Mouse (Mus musculus): ENCODE measurements around the gene Sugp1. TPM values are rescaled to one million over a fixed set of nuclear protein-coding genes. Genes with fewer than 3 reads are reported as not detected.

Gene Sugp1
- total RNA-seq, 2 experiments from 2014 or later = 14.6 to 17.7 TPM

DNA sequence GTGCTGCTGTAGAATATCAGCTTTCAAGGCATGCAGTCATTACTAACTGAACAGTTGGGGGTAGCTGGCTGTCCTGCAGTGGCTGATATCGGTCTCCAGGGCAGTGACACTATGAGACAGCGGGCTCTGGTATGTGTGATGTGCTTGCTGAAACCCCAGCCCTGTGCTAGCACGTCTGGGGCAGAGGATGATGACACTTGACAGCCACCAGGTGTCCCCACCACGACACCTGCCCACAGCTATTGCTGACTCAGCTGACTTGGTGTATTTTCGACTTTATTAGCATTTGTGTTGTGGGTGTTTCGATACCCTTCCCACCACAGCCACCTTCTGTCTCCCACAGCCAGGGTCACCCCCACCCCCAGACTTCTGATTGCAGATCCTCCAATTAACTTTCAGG lies 61.9 kb downstream of the Sugp1 start:
- intact Hi-C loops (cut with DNase I) = loop anchor here (1.0 to 5.0 kb wide), 2 partner anchors 62 to 118 kb away; no protein-coding TSS in a partner anchor
- DNase-seq = no peak

DNA sequence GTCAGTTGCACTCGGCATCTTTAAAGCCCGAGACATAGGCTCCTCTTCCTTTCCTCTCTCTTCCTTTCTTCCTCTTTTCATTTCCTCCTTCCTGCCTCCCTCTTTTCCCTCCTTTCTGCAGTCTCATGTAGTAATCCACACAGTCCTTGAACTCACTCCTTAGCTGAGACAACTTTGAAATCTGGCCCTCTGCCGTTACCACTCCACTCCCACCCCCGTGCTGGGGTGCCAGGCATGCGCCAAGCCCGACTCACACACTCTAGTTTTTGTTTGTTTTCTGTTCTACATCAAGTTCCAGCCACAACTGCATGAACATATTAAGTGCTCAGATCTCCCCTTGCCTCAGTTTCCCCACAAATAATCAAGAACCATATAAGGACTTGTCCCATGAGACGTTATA lies 62.3 kb downstream of the Sugp1 start:
- no peak for DNase-seq
- intact Hi-C loops (cut with DNase I) = loop anchor here (1.0 to 5.0 kb wide), 2 partner anchors 61 to 117 kb away; no protein-coding TSS in a partner anchor

DNA sequence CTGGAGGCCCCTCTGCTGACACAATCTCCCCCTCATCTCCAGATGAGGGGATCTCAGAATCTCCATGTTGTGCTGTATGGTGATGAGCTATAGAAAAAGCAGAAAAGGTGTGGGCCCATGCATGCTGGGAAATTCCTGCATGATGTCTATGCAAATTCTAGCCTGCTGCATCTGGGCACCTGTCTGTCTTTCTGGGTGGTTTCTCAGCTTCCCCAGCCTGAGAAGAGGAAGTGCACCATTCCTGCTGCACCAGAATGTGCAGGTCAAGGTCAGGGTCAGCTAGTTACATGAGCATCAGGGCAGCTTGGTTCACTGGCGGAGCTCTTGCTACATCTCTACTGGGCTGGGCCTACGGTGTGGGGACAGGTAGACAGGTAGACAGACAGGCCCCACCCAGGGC lies 67.8 kb downstream of the Sugp1 start:
- intact Hi-C loops (cut with DNase I) = no loop called here
- no peak for DNase-seq

DNA sequence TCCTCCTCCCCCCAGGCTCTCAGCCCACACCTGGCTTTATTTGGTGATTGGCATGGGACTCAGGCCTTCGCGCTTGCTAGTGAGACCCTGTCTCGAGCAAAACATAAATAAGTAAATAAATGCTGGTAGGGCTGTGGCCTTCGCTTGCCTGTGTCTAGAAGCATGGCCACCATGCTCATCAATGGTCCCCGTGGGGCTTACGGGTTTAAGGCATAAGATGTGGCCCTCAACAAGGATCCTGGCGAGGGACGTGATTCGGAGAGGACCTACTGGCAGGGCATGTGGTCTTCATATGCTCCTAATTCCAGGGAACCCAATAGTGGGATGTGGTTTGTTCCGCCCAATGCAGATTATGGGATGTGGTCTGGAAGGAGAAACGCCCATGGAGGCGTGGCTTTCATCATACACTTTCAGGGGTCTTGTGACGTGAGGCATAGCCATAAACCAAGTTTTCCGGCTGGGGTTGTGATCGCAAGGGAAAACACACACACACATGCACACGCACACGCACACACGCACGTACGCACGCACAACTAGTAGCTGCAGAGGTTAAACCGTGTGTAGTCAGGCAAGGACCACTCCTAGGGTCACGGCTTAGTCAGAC lies 68.7 kb downstream of the Sugp1 start:
- no peak for DNase-seq
- intact Hi-C loops (cut with DNase I) = no loop called here

DNA sequence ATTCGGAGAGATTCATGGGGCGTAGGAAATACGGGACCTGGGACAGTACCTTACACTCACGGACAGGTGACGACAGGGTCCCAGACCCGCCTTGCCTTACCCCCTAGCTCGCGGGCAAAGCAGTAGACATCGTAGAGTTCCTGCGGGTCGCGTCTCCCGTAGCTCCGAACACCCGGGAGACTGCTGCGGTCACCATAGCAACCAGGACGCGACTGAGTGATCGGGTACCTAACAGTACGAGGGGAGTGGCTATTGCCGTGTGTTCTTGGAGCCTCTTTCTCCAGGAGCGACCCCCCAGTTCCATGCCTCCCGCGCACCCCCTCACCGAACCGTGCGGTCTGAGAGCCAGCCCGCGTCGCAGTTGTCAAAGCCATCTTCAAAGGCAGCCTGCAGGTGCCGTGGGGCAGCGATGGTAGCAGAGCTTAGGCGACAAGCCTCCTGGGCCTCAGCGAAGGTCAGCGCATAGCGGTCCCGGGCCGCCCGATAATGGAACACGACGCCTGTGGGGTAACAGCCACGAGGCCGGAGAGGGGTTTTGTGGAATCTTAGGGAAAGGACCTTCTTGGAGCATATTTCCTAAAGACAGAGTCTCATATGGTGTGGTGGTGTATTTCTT lies 69.9 kb downstream of the Sugp1 start:
- no peak for DNase-seq
- intact Hi-C loops (cut with DNase I) = no loop called here

DNA sequence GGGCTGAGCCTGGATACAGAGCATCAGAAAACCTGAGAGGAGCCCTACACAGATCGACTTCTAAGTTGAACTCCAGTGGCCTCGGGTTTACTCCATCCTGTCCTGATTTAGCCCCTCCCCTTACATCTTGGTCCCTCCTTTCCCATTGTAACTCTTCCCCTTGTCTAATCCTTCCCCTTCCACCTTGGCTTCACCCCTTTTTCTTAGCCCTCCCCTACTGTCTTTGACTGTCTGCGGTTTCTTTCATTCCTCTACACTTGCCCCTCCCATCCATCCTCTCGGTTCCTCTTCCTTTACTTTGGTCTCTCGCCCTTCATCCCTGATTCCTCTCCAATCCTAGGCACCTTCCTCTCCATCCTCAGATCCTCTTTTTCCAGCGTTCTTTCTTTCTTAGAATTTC lies 71.9 kb downstream of the Sugp1 start:
- intact Hi-C loops (cut with DNase I) = no loop called here
- no peak for DNase-seq

DNA sequence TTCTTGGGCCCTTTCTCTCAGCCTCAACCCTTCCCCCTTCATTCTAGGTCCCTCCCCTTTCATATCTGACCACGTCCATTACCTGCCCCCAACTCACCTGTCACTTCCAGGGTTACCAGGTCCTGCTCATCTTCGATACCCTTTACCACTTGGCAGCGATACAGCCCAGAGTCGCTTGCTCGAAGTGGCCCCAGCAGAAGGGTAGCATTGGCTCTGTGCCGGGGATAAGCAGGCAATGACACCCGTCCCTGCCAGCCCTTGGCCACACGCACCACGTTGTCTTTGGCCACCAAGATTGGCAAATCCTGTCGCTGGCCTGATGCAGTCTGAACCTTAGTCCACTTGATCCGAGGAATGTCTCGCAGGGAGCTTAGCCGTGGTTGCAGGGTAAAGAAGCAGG lies 72.3 kb downstream of the Sugp1 start:
- no peak for DNase-seq
- intact Hi-C loops (cut with DNase I) = no loop called here

DNA sequence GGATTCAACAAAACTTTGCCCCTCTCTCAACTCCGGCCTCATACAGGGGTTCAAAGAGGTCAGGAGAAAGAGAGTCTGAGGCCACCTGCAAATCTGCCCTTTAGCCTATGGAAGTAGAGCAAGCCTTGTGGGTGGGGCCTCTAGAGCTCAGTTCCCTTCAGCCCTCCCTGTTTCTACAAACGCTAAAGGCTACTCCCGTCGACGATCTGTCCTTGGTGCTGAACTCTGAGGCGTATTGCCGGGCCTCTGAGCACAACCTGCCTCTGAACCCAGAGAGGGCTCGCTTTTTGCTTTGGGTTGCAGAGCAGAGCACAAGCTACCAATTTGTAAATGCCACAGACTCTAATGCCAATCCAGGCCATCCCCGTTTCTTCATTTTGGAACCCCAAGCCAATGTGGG lies 75.0 kb downstream of the Sugp1 start:
- intact Hi-C loops (cut with DNase I) = no loop called here

DNA sequence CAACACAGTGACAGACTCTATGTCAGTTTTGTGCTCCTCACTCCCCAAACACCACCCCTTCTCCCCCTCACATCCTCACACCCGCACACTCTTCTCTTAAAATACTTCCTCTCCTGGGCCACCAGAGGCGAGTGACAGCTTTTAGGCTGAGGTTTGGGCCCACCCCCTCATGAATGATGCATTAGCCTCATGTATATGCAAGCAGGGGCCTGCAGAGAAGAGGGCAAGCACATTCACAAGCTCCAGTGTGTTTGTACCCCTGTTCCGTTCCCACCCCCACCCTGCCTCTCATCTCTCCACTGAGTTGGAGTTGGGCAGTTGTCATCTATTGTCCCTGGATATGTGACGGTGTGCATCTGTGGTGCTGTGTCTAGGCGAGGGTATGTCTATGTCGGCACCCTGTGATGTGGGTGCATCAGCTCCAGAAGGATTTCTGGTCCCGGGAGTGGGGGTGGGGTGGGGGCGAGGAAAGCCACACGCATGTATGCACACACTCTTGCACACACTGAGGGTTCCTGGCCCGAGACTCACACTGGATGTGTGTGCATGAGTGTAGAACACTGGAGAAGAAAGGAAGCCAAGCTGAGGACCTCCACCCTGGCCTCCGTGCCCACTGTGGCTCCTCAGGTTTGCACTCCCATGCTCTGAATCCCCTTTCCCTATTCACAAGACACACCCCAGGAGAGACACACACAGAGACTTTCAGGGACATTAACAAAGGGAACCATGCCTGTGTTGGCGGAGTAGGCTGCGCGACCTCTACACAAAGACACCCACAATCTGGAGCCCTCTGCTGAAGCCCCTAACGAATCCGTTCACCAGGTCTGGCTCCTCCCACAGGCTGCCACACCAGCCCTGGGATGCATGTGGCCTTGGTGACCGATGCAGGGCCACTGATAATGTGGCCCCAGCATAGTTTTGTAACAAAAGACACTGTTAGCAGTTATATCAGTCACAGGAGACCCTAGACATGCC lies 76.4 kb downstream of the Sugp1 start:
- intact Hi-C loops (cut with DNase I) = no loop called here
- DNase-seq = no peak

More for the DNA sequence above, 75.0 kb downstream of the Sugp1 start:
- DNase-seq = no peak

DNA sequence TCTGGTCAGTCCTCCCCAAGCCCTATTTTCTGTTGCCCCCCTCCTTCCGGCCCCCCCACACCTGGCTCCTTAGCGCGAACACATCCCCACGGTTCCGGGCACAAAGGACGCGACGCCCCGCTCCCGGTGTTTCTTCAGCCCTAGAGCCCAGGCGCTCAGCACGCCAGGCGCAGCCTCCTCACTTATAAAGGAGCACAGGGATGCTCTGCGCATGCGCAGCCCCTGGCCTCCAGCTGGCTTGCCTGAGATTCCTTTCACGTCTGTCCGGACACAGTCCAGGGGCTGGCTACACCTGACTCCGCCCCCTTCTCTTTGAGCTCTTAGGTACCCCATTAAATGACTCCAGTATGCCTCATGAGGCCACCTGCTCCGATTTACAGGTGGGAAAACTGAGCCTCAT lies 78.1 kb downstream of the Sugp1 start, which contains the start of gene Ncan:
TSS of gene Ncan (minus strand) at position 207 of the 400 bp plus-strand sequence.
- DNase-seq = no peak
- intact Hi-C loops (cut with DNase I) = no loop called here

Small RNA genes within 50 kb of the gene (microRNA-seq; reads per million reads assigned to microRNA genes)
- 0 reads per million in 2 experiments for gene Mir7066

Other genes starting within 250 kb of the Sugp1 start
- 1 to 10 TPM; 3.0 to 3.5 TPM for gene Gmip, start 234.1 kb upstream of the Sugp1 start, total RNA-seq (2021)
- not detected for gene Lpar2, start 220.4 kb upstream of the Sugp1 start, total RNA-seq (2021)
- not detected for gene Pbx4, start 210.3 kb upstream of the Sugp1 start, total RNA-seq (2021)
- 10 to 100 TPM in 1 of 2 experiments, 1 to 10 TPM in 1; 9.3 to 11.0 TPM for gene Cilp2, start 155.1 kb upstream of the Sugp1 start, total RNA-seq (2021)
- not detected for gene Tssk6, start 140.6 kb upstream of the Sugp1 start, total RNA-seq (2021)
- 100 to 1,000 TPM; 332 to 340 TPM for gene Ndufa13, start 140.3 kb upstream of the Sugp1 start, total RNA-seq (2021)
- 1 to 10 TPM; 5.7 to 9.0 TPM for gene Yjefn3, start 140.1 kb upstream of the Sugp1 start, total RNA-seq (2021)
- 10 to 100 TPM; 25.6 to 29.1 TPM for gene Gatad2a, start 46.4 kb upstream of the Sugp1 start, total RNA-seq (2021)
- 10 to 100 TPM; 24.2 to 25.8 TPM for gene Mau2, start 79 bp upstream of the Sugp1 start, total RNA-seq (2021)
- gene Tm6sf2, start 30.1 kb downstream of the Sugp1 start, total RNA-seq (2021) = under 1 TPM in 1 of 2 experiments, not detected in 1; 0.48 TPM
- gene Hapln4, start 40.6 kb downstream of the Sugp1 start, total RNA-seq (2021) = under 1 TPM in 1 of 2 experiments, not detected in 1; 0.15 TPM
- not detected for gene Ncan, start 78.1 kb downstream of the Sugp1 start, total RNA-seq (2021)
- gene Nr2c2ap, start 88.5 kb downstream of the Sugp1 start, total RNA-seq (2021) = 1 to 10 TPM; 4.3 to 4.6 TPM
- 1 to 10 TPM; 6.2 to 9.3 TPM for gene Rfxank, start 96.3 kb downstream of the Sugp1 start, total RNA-seq (2021)
- gene Borcs8, start 96.7 kb downstream of the Sugp1 start, total RNA-seq (2021) = 10 to 100 TPM; 14.2 to 16.3 TPM
- under 1 TPM; 0.28 to 0.32 TPM for gene Mef2b, start 96.9 kb downstream of the Sugp1 start, total RNA-seq (2021)
- 10 to 100 TPM; 75.3 to 75.9 TPM for gene Tmem161a, start 129.5 kb downstream of the Sugp1 start, total RNA-seq (2021)
- 10 to 100 TPM; 28.0 to 40.6 TPM for gene Slc25a42, start 169.5 kb downstream of the Sugp1 start, total RNA-seq (2021)
- gene Sugp2, start 191.4 kb downstream of the Sugp1 start, total RNA-seq (2021) = 10 to 100 TPM; 34.8 to 46.2 TPM
- 1 to 10 TPM; 6.8 to 7.3 TPM for gene Armc6, start 191.7 kb downstream of the Sugp1 start, total RNA-seq (2021)
- gene Homer3, start 240.0 kb downstream of the Sugp1 start, total RNA-seq (2021) = 1 to 10 TPM; 3.0 to 4.7 TPM